Comparison of ENCODE assay signal across 13 mouse cellular contexts in genomic region chr10:38703954-38704761, GRCm38 (mm10).
DNase-seq lines count a peak whose midpoint lies in the region; ATAC-seq and TF ChIP-seq lines count a peak whose summit lies in the region.
"Had no signal": no experiment of that assay in that cellular context is flagged by ENCODE, and none has a peak within 500 bp of the region (broad histone marks: within the 10 kb centered on the region; RNA-seq: fewer than 3 reads in every experiment).

No protein-coding gene starts in this region.

- TF ChIP-seq CTCF in embryonic fibroblast, embryonic 13.5 days (IDR thresholded peaks at IDR 0.05; ENCODE audit: borderline replicate concordance, insufficient read depth, low read length) = no peak

- H3K9ac ChIP-seq in neural tube, embryonic 15.5 days (replicated peaks) = no peak overlapping the region
- H3K9ac ChIP-seq: kidney, embryonic 15.5 days had no signal

- no peak overlapping the region for H3K4me2 ChIP-seq in neural tube, embryonic 15.5 days
- H3K4me2 ChIP-seq: kidney, embryonic 15.5 days had no signal

- H3K27ac ChIP-seq in neural tube, embryonic 15.5 days (replicated peaks) = no peak overlapping the region
- peak overlapping the region; percentile 55 for H3K27ac ChIP-seq in embryonic fibroblast, embryonic 13.5 days (ENCODE audit: insufficient read depth, low read length)
- H3K27ac ChIP-seq: kidney, embryonic 15.5 days; left cerebral cortex, adult 2 months had no signal

- H3K4me3 ChIP-seq in neural tube, embryonic 15.5 days (replicated peaks) = no peak overlapping the region
- H3K4me3 ChIP-seq in embryonic fibroblast, embryonic 13.5 days (ENCODE audit: insufficient read depth, low read length) = no peak overlapping the region
- H3K4me3 ChIP-seq: kidney, embryonic 15.5 days; left cerebral cortex, adult 2 months; megakaryocyte, embryonic 14.5 days had no signal

- no peaks in the 10 kb centered on the region for H3K27me3 ChIP-seq in neural tube, embryonic 15.5 days (replicated peaks)
- H3K27me3 ChIP-seq: kidney, embryonic 15.5 days; megakaryocyte, embryonic 14.5 days had no signal

- ATAC-seq in neural tube, embryonic 15.5 days (ENCODE audit: low FRiP score) = no peak
- ATAC-seq in megakaryocyte-erythroid progenitor cell, adult 5-6 weeks (replicated peaks; ENCODE audit: low FRiP score, low TSS enrichment, poor library complexity, severe bottlenecking) = no peak
- ATAC-seq in monocyte, adult 5-6 weeks (replicated peaks; ENCODE audit: insufficient number of reproducible peaks, low FRiP score, low TSS enrichment, poor library complexity, severe bottlenecking) = no peak

- H3K36me3 ChIP-seq in neural tube, embryonic 15.5 days = no peaks in the 10 kb centered on the region
- H3K36me3 ChIP-seq: kidney, embryonic 15.5 days had no signal

- 79% methylated on average over 4 of the region's 4 CpGs for WGBS in neural tube, embryonic 15.5 days

- no peak for TF ChIP-seq POLR2A in embryonic fibroblast, embryonic 13.5 days (IDR thresholded peaks at IDR 0.05; ENCODE audit: low read depth, low read length)

- no peaks in the 10 kb centered on the region for H3K9me3 ChIP-seq in neural tube, embryonic 15.5 days (replicated peaks)
- H3K9me3 ChIP-seq: kidney, embryonic 15.5 days; megakaryocyte, embryonic 14.5 days had no signal

- no peaks in the 10 kb centered on the region for H3K4me1 ChIP-seq in neural tube, embryonic 15.5 days
- H3K4me1 ChIP-seq in embryonic fibroblast, embryonic 13.5 days (ENCODE audit: control insufficient read depth, insufficient read depth, low read length) = no peaks in the 10 kb centered on the region
- H3K4me1 ChIP-seq: kidney, embryonic 15.5 days; megakaryocyte, embryonic 14.5 days had no signal

- peak; percentile 21 for DNase-seq in neural tube, embryonic 10.5 days (ENCODE audit: extremely low spot score, low spot score)
- peak; percentile 21 for DNase-seq in heart, postnatal 4 days
- peak; percentile 55 for DNase-seq in mesoderm, embryonic 11.5 days (ENCODE audit: low read depth, low spot score)
- no peak for DNase-seq in urinary bladder, postnatal 25 days (ENCODE audit: low spot score)
- DNase-seq: adrenal gland, adult 8-10 months; cerebellum, adult 11 months had no signal
